29 mouse cellular contexts compared by ENCODE assay signal in the genomic region with DNA sequence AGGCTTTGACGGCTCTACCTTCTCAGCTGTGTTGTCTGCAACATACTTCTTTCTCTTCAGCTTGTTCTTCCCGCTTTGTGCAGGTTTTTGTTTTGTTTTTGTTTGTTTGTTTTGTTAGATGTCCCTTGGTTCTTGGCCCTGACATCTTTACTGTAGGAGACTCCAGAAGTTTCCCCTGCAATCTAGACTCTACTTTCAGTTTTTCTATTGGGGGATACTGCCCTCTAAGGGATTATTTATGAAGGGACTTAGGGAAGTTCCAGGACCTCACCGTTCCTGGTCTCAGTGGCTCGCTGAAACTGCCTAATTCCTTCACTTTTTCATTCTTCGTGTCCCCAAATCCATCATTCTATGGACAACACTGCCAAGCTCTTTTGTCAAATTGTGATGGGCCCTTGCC. TPM values are rescaled to one million over a fixed set of nuclear protein-coding genes. Genes with fewer than 3 reads are reported as not detected.
DNase-seq lines count a peak whose midpoint lies in the region; ATAC-seq and TF ChIP-seq lines count a peak whose summit lies in the region.
"Had no signal": no experiment of that assay in that cellular context is flagged by ENCODE, and none has a peak within 500 bp of the region (broad histone marks: within the 10 kb centered on the region; RNA-seq: fewer than 3 reads in every experiment).

No protein-coding gene starts in this region.

- no peaks in the 10 kb centered on the region for H3K36me3 ChIP-seq in intestine, postnatal 0 days (ENCODE audit: control insufficient read depth, insufficient read depth)
- no peaks in the 10 kb centered on the region for H3K36me3 ChIP-seq in intestine, embryonic 15.5 days
- no peaks in the 10 kb centered on the region for H3K36me3 ChIP-seq in liver, postnatal 0 days (replicated peaks; ENCODE audit: insufficient read depth, low read length)
- no peaks in the 10 kb centered on the region for H3K36me3 ChIP-seq in liver, embryonic 11.5 days (ENCODE audit: control insufficient read depth, insufficient read depth, low read length)
- H3K36me3 ChIP-seq: hindbrain, embryonic 10.5 days; hindbrain, embryonic 15.5 days; limb, embryonic 10.5 days; limb, embryonic 15.5 days; neural tube, embryonic 13.5 days had no signal

- no peak overlapping the region for H3K27ac ChIP-seq in intestine, postnatal 0 days (ENCODE audit: low read depth, low read length)
- H3K27ac ChIP-seq in intestine, embryonic 15.5 days, result no peak overlapping the region
- H3K27ac ChIP-seq in liver, postnatal 0 days (ENCODE audit: low read depth), result no peak overlapping the region
- H3K27ac ChIP-seq in liver, embryonic 11.5 days (ENCODE audit: low read depth, low read length), result no peak overlapping the region
- H3K27ac ChIP-seq: hindbrain, embryonic 10.5 days; hindbrain, embryonic 15.5 days; limb, embryonic 10.5 days; limb, embryonic 15.5 days; liver, embryonic 14.5 days; macrophage; neural tube, embryonic 13.5 days had no signal

- ATAC-seq in intestine, postnatal 0 days, result no peak
- no peak for ATAC-seq in intestine, embryonic 15.5 days
- no peak for ATAC-seq in liver, postnatal 0 days
- no peak for ATAC-seq in liver, embryonic 11.5 days (replicated peaks; ENCODE audit: low FRiP score)
- ATAC-seq in megakaryocyte progenitor cell, adult 5-6 weeks (replicated peaks; ENCODE audit: poor library complexity), result 0 out of 2 replicates have a peak, but pooled peaks have one; percentile 14
- ATAC-seq: activated CD4-positive, CD25-positive, alpha-beta regulatory T cell, adult 4 months; forebrain, embryonic 16.5 days; inflammation-experienced regulatory T-cells, adult 6 months had no signal

- no peaks in the 10 kb centered on the region for H3K9me3 ChIP-seq in intestine, postnatal 0 days (ENCODE audit: control insufficient read depth)
- H3K9me3 ChIP-seq in intestine, embryonic 15.5 days, result no peaks in the 10 kb centered on the region
- no peaks in the 10 kb centered on the region for H3K9me3 ChIP-seq in liver, postnatal 0 days (ENCODE audit: low read length)
- no peaks in the 10 kb centered on the region for H3K9me3 ChIP-seq in liver, embryonic 11.5 days (ENCODE audit: control insufficient read depth, low read length)
- H3K9me3 ChIP-seq: hindbrain, embryonic 10.5 days; hindbrain, embryonic 15.5 days; limb, embryonic 10.5 days; limb, embryonic 15.5 days; neural tube, embryonic 13.5 days had no signal

- H3K4me3 ChIP-seq in intestine, postnatal 0 days (ENCODE audit: low read depth, low read length), result no peak overlapping the region
- no peak overlapping the region for H3K4me3 ChIP-seq in intestine, embryonic 15.5 days (replicated peaks)
- H3K4me3 ChIP-seq in liver, postnatal 0 days (ENCODE audit: low read depth, low read length), result no peak overlapping the region
- H3K4me3 ChIP-seq in liver, embryonic 11.5 days (ENCODE audit: low read depth, low read length), result no peak overlapping the region
- H3K4me3 ChIP-seq: erythroblast, embryonic 14.5 days; hindbrain, embryonic 10.5 days; hindbrain, embryonic 15.5 days; limb, embryonic 10.5 days; limb, embryonic 15.5 days; neural tube, embryonic 13.5 days had no signal

- no peak for TF ChIP-seq EP300 in liver, postnatal 0 days (IDR thresholded peaks at IDR 0.05; ENCODE audit: low read depth)

- no peak overlapping the region for H3K4me2 ChIP-seq in intestine, postnatal 0 days (replicated peaks; ENCODE audit: low read depth)
- H3K4me2 ChIP-seq in intestine, embryonic 15.5 days (replicated peaks), result no peak overlapping the region
- H3K4me2 ChIP-seq in liver, postnatal 0 days (ENCODE audit: low read depth, low read length), result no peak overlapping the region
- H3K4me2 ChIP-seq in liver, embryonic 11.5 days, result no peak overlapping the region
- H3K4me2 ChIP-seq: heart, embryonic 11.5 days; hindbrain, embryonic 15.5 days; limb, embryonic 15.5 days; neural tube, embryonic 13.5 days had no signal

- WGBS in intestine, postnatal 0 days, result 72% methylated on average over 5 of the region's 5 CpGs
- WGBS in intestine, embryonic 15.5 days, result 73% methylated on average over 5 of the region's 5 CpGs
- WGBS in liver, postnatal 0 days (ENCODE audit: insufficient replicate concordance), result 72% methylated on average over 5 of the region's 5 CpGs
- 70% methylated on average over 5 of the region's 5 CpGs for WGBS in liver, embryonic 11.5 days

- H3K27me3 ChIP-seq in intestine, postnatal 0 days (replicated peaks; ENCODE audit: control insufficient read depth, insufficient read depth, low read length), result no peaks in the 10 kb centered on the region
- H3K27me3 ChIP-seq in intestine, embryonic 15.5 days (replicated peaks), result no peaks in the 10 kb centered on the region
- no peaks in the 10 kb centered on the region for H3K27me3 ChIP-seq in liver, postnatal 0 days (ENCODE audit: insufficient read depth, low read length)
- H3K27me3 ChIP-seq in liver, embryonic 11.5 days (replicated peaks; ENCODE audit: control insufficient read depth, insufficient read depth, low read length), result no peaks in the 10 kb centered on the region
- H3K27me3 ChIP-seq: hindbrain, embryonic 15.5 days; limb, embryonic 15.5 days; neural tube, embryonic 13.5 days had no signal

- H3K4me1 ChIP-seq in intestine, postnatal 0 days (replicated peaks; ENCODE audit: control insufficient read depth, insufficient read depth, low read length), result 0 out of 2 replicates have a peak, but pooled peaks cover 4% of the 10 kb centered on the region
- peaks cover 4% of the 10 kb centered on the region; the same call in 1 of the 2 replicates for H3K4me1 ChIP-seq in intestine, embryonic 15.5 days (replicated peaks)
- H3K4me1 ChIP-seq in liver, postnatal 0 days (ENCODE audit: insufficient read depth), result peaks cover 10% of the 10 kb centered on the region
- peaks cover 7% of the 10 kb centered on the region for H3K4me1 ChIP-seq in liver, embryonic 11.5 days (replicated peaks; ENCODE audit: control insufficient read depth, insufficient read depth, low read length)

- TF ChIP-seq CTCF in intestine, postnatal 0 days (IDR thresholded peaks at IDR 0.05; ENCODE audit: low read depth), result peak; percentile 41
- TF ChIP-seq CTCF in liver, postnatal 0 days (IDR thresholded peaks at IDR 0.05; ENCODE audit: low read depth), result peak; percentile 30

- no peak for DNase-seq in liver, postnatal 0 days
- DNase-seq in liver, embryonic 11.5 days (ENCODE audit: low spot score), result no peak
- peak; percentile 50 for DNase-seq in 416B (ENCODE audit: low read depth)
- DNase-seq: adrenal gland, adult 2 months; adrenal gland, postnatal 36 days; cerebellum, adult 2 months; cerebellum, postnatal 14 days; gastrocnemius, postnatal 10 days; heart, postnatal 10 days; kidney, adult 9 months; kidney, postnatal 25 days; right cerebral cortex, postnatal 4 days; thymus, postnatal 4 days had no signal

- H3K9ac ChIP-seq in intestine, postnatal 0 days (ENCODE audit: low read depth, low read length), result no peak overlapping the region
- H3K9ac ChIP-seq in intestine, embryonic 15.5 days, result no peak overlapping the region
- H3K9ac ChIP-seq in liver, postnatal 0 days (replicated peaks), result no peak overlapping the region
- no peak overlapping the region for H3K9ac ChIP-seq in liver, embryonic 11.5 days (ENCODE audit: low read depth, low read length)
- H3K9ac ChIP-seq: hindbrain, embryonic 15.5 days; limb, embryonic 15.5 days; liver, embryonic 14.5 days; neural tube, embryonic 13.5 days had no signal

RNA-seq across cellular contexts. Expression of a gene that starts 3.4 kb away (rescaled TPM):
- 14.2 and 15.0 TPM in 2 replicates for polyA plus RNA-seq in intestine, postnatal 0 days (2015; fragmentation: Nextera tagmentation; extraction: Ambion mirVana)
- 4.6 and 5.6 TPM in 2 replicates for polyA plus RNA-seq in intestine, embryonic 15.5 days (2015; fragmentation: Nextera tagmentation; extraction: Ambion mirVana)
- 12.8 and 14.2 TPM in 2 replicates for polyA plus RNA-seq in liver, postnatal 0 days (2015; fragmentation: Nextera tagmentation; extraction: Ambion mirVana)
- polyA plus RNA-seq in liver, embryonic 11.5 days (2014; fragmentation: Nextera tagmentation; extraction: Ambion mirVana), result 8.7 and 12.9 TPM in 2 replicates
- total RNA-seq in megakaryocyte progenitor cell, adult 5-6 weeks (2015), result 23.2 and 25.2 TPM in 2 replicates
- total RNA-seq in megakaryocyte progenitor cell, adult 5-6 weeks (2017), result 11.7 and 16.1 TPM in 2 replicates

RNA-seq across cellular contexts. Expression of a gene that starts 9.3 kb away (rescaled TPM):
- 10.8 and 13.1 TPM in 2 replicates for polyA plus RNA-seq in intestine, postnatal 0 days (2015; fragmentation: Nextera tagmentation; extraction: Ambion mirVana)
- polyA plus RNA-seq in intestine, embryonic 15.5 days (2015; fragmentation: Nextera tagmentation; extraction: Ambion mirVana), result 1.1 and 1.2 TPM in 2 replicates
- 52.5 and 62.2 TPM in 2 replicates for polyA plus RNA-seq in liver, postnatal 0 days (2015; fragmentation: Nextera tagmentation; extraction: Ambion mirVana)
- polyA plus RNA-seq in liver, embryonic 11.5 days (2014; fragmentation: Nextera tagmentation; extraction: Ambion mirVana), result 0.44 and 1.6 TPM in 2 replicates
- total RNA-seq in megakaryocyte progenitor cell, adult 5-6 weeks (2015), result 0.96 and 1.3 TPM in 2 replicates
- 0.87 and 1.0 TPM in 2 replicates for total RNA-seq in megakaryocyte progenitor cell, adult 5-6 weeks (2017)
- polyA plus RNA-seq: C2C12 had no signal

RNA-seq across cellular contexts. Expression of a gene that starts 50.5 kb away (rescaled TPM):
- polyA plus RNA-seq in intestine, postnatal 0 days (2015; fragmentation: Nextera tagmentation; extraction: Ambion mirVana), result 4.4 and 5.5 TPM in 2 replicates
- polyA plus RNA-seq in intestine, embryonic 15.5 days (2015; fragmentation: Nextera tagmentation; extraction: Ambion mirVana), result 17.5 and 20.1 TPM in 2 replicates
- 3.1 and 3.2 TPM in 2 replicates for polyA plus RNA-seq in liver, postnatal 0 days (2015; fragmentation: Nextera tagmentation; extraction: Ambion mirVana)
- 5.9 and 7.4 TPM in 2 replicates for polyA plus RNA-seq in liver, embryonic 11.5 days (2014; fragmentation: Nextera tagmentation; extraction: Ambion mirVana)
- total RNA-seq in megakaryocyte progenitor cell, adult 5-6 weeks (2015), result 17.4 and 19.1 TPM in 2 replicates
- total RNA-seq in megakaryocyte progenitor cell, adult 5-6 weeks (2017), result 15.1 and 16.8 TPM in 2 replicates
- polyA plus RNA-seq: C2C12; erythroblast, embryonic 14.5 days had no signal
